Mouse (Mus musculus): ENCODE measurements at regions not wholly inside any gene's neighbourhood (a gene's known extent, or its start where the extent isn't known, plus 50 kb on each side); places are given as distances from the start of the nearest gene placed in this dataset.

DNA sequence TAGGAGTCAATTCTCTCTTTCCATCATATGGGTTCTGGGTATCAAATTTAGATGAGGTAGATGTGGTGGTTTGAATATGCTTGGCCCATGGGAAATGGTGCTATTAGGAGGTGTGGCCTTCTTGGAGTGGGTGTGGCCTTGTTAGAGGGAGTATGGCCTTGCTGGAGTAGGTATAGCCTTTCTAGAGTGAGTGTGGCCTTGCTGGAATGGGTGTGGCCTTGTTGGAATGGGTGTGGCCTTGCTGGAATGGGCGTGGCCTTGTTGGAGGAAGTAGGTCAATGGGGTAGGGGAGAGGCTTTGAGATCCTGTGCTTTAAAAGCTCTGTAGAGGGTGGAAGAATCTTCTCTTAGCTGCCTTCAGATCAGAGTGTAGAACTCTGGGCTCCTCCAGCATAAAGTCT is 157.8 kb upstream of the Foxn2 start:
- intact Hi-C loops (cut with DNase I; ENCODE audit: low total_unique reads): no loop called here
- no peak for DNase-seq

DNA sequence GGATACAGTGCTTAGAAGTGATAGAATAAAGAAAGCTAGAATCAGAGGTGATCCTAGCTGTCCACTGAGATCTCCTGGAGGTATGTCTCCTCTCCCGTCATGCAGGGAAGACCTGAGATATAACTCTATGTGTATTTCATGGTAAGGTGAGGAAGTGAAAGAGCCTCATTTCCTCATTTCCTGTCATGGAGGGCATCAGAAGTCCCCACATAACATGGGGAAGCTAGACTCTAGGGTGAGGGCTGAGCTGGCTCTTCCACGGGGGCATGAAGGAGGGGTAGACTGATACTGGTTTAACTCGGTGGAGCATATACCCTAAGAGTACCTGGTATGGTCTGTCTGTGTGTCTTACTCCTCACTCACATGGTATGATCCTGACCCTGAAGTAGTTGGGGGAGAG is 156.0 kb upstream of the Foxn2 start:
- intact Hi-C loops (cut with DNase I; ENCODE audit: low total_unique reads): no loop called here

DNA sequence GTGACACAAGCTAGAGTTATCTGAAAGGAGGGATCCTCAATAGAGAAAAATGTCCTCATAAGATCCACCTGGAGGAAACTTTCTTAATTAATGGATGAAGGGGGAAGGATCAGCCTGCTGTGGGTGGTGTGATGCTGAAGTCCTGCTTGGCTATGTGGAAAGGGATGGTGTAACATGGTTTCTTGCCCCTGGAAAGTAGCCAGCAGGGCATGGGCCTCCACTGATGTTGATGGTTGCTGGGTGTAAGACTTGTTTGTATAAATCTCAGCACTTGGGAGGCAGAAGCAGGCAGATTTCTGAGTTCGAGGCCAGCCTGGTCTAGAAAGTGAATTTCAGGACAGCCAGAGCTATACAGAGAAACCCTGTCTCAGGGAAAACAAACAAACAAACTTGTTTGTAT is 152.7 kb upstream of the Foxn2 start:
- no peak for DNase-seq
- intact Hi-C loops (cut with DNase I; ENCODE audit: low total_unique reads): no loop called here

More for the DNA sequence above, 156.0 kb upstream of the Foxn2 start:
- DNase-seq: no peak

DNA sequence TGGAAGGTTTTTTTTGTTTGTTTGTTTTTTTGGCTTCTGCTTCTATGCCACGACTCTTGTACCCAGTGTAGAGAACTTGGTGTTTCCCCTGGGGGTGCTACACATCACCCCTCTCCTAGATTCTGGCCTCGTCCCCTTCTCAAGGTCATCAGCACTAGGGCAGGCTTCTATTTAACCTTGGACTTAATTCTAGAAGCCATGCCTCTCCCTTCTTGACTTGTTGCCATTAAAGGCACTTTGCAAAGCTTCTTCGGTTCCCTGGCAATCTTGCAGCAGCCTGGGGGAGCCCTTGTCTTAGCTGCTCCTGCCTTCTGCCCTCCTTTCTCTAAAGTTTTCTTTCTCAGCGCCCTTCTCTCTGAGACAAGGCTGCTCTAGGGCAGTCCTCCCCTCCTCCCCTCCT is 143.0 kb upstream of the Foxn2 start:
- DNase-seq: no peak

DNA sequence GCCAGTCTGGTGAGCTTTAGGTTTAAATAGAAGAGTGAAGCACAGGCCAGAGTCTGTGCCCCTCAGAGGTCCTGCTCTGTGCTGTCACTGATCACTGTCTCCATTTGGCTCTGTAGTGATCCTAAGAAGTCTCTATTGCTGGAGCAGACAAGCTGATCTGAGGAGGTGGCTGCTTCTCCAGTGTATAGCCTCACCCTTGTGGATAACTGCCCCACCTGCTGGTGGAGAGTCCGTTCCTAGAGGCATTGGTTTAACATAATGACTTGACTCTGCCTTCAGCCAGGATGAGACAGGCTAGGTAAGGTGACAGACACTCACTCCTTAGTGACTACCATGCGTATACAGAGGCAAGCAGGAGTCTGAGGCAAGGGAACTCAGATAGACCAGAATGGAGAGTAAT is 136.5 kb upstream of the Foxn2 start:
- DNase-seq: peak; percentile 32
- intact Hi-C loops (cut with DNase I; ENCODE audit: low total_unique reads): no loop called here

More for the DNA sequence above, 143.0 kb upstream of the Foxn2 start:
- intact Hi-C loops (cut with DNase I; ENCODE audit: low total_unique reads): no loop called here

DNA sequence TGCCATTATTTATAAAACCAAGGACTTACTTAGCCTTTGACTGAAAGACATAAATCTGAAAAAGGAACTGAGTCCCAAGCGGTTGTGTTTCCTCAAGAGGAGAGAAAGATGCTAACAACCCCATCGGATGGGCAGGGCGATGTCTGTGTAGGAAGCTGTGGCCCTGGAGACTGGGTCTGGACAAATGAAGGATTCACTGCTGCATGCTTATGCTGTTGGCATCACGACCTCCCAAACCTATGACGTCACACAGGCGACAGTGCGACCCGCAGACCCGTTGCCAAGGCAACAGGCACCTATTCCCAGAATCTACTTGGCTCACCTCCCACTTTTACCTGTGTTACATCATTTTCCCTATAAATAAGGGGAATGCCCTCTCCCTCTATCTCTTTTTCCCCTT is 135.3 kb upstream of the Foxn2 start:
- intact Hi-C loops (cut with DNase I; ENCODE audit: low total_unique reads): no loop called here

DNA sequence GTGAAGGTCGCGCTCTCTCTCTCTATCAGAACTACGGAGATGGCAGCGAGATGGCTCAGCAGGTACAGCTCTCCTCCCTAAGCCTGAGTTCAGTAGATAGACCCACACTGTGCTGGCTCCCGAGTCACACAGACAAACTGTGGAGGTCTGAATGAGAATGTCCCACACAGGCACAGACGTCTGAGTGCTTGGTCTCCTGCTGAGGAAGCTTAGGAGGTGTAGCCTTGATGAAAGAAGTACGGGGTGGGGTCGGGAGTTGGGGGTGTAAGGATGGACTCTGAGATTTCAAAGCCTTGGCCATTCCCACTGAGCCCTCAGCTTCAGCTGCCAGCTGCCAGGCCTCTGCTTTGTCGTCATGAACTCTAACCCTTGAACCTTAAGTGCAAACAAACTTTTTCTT is 134.2 kb upstream of the Foxn2 start:
- DNase-seq: no peak
- intact Hi-C loops (cut with DNase I; ENCODE audit: low total_unique reads): no loop called here

More for the DNA sequence above, 135.3 kb upstream of the Foxn2 start:
- DNase-seq: no peak

DNA sequence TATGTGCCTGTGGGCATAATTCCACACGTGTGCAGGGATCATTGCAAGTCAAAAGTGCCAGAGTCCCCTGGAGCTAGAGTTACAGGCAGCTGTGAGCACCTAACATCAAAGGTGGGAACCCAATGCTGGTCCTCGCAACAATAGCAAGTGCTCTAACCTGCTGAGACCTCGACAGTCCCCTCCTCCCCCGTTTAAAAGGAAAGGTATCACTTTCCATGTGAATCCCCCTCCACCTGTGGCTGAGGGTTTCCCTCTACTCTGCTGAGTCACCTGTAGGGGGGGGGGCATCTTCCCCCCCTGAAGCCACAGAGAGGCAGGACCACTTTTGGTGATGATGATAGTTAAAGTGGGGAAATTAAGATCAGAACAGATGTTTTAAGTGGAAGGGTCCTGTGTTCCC is 133.4 kb upstream of the Foxn2 start:
- no peak for DNase-seq
- intact Hi-C loops (cut with DNase I; ENCODE audit: low total_unique reads): no loop called here

DNA sequence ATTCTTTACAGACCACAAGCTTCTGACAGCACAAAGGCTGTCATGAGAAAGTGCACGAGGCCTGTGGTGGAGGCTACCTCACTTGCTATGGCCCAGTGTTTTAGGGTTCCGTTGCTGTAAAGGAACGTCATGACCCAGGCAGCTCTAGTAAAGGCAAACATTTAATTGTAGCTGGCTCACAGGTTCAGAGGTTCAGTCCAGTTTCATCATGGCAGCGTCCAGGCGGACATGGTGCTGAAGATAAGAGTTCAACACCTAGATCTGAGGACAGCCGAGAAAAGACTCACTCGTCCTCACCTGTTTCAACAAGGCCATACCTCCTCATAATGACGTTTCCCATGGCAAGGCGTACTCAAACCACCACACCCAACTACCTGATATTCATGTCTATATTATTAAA is 132.7 kb upstream of the Foxn2 start:
- intact Hi-C loops (cut with DNase I; ENCODE audit: low total_unique reads): no loop called here

DNA sequence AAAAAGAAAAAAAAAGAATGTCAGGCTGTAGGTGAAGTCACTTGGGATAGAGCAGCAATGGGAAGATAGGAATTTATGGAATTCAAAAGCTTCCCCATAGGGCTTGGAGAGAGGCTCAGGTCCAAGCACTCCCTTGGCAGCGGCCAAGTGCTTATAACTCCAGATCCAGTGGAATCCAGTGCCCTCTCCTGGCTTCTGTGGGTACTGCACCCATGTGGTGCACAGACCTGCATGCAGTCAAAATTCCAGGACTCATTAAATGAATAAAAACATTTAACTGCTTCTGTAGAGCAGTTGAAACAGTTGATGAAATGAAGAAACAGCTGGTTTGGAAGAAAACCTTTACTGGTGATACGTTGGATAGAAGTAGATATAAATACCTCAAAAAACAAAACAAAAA is 127.6 kb upstream of the Foxn2 start:
- intact Hi-C loops (cut with DNase I; ENCODE audit: low total_unique reads): no loop called here
- DNase-seq: no peak

More for the DNA sequence above, 132.7 kb upstream of the Foxn2 start:
- no peak for DNase-seq

DNA sequence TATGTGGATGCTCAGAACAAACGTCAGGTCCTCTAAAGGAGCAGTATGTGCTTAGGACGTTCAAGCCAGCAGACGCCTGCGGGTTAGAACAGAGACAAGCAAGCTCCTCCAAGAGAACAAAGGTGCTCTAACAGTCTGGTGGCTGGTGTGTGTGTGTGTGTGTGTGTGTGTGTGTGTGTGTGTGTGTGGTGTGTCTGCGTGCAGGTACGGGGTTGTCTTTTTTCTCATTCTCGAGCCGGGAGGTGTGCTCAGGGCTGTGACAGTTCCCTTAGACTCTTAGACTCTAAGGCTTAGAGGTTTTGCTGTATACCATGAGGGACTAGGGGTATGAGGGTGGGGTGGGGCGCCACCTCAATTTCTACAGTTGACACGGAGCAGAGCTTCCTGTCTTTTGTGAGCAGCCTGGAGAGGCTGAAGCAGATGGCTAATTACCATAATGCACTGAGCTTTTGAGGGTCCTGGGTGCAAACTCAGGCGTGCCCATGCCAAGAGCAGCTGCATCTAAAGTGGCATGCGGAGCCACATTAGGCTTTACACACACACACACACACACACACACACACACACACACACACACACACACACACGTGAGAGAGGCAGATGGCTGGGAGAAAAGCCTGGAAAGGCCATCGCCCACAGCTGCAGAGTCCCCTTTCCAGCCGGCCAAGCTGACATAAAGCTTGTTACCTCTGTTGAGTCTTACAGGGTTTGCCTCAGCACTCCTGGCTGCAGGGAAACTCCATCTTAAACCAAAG is 124.1 kb upstream of the Foxn2 start:
- intact Hi-C loops (cut with DNase I; ENCODE audit: low total_unique reads): no loop called here
- DNase-seq: peak; percentile 13

DNA sequence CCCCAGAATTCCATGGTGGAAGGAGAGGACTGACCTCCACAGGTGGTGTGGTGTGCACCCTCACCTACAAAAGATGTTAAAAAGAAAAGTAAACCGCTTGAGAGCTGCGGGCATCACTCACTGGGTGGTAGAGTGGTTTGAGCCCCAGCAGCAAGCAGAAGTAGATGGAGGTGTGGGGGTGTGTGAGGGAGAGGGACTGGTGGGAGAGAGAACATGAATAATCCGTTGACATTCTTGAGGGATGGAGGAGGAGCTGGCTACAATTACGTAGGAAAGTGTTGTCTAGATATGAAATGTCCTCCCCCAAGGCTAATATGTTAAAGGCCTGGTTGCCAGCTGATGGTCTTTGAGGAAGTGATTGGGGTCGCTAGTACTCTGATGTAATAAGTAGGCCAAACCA is 123.2 kb upstream of the Foxn2 start:
- intact Hi-C loops (cut with DNase I; ENCODE audit: low total_unique reads): no loop called here
- no peak for DNase-seq

DNA sequence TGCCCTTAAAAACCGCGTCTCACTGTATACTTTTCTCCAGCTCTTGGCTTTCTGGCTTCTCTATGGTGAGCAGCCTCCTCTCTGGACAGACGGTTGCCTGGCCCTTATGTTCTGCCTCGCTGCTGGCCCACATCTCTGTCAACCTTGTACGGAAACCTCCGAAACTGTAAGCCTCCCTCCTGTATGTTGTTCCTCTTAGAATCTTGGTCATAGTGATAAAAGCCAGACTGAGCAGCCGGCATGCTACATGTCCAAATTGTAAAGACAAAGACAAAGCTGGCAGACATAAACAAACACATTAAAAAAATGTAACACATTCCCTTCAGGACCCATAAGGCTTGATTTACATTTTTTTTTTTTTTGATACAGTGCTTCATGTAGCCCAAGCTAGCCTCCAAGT is 122.7 kb upstream of the Foxn2 start:
- intact Hi-C loops (cut with DNase I; ENCODE audit: low total_unique reads): no loop called here
- DNase-seq: no peak

DNA sequence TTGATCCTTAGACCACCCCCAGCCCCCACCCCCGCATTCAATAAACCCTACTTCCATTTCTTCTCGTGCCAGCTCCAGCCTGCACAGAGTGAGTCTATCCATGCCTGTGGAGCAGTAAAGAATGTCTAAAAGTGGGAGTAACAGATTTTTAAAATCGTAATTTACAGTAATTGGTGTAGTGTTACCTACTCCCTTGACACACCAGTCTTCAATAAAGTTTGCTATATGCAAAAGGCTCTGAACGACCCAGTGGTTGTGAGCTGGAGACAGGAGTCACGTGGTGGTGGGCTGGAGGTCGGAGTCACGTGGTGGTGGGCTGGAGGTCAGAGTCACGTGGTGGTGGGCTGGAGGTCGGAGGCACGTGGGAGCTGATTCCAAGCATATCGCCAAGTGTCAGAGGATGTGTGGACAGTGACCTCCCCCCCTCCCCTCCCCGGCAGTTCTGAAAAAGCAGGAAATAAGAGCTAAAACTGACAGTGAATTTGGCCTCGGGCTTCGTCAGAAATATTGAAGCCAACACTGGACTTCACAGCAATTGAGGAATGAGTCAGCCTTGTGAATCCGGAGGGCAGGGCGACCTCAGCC is 122.2 kb upstream of the Foxn2 start:
- peak; percentile 29 for DNase-seq
- intact Hi-C loops (cut with DNase I; ENCODE audit: low total_unique reads): no loop called here

DNA sequence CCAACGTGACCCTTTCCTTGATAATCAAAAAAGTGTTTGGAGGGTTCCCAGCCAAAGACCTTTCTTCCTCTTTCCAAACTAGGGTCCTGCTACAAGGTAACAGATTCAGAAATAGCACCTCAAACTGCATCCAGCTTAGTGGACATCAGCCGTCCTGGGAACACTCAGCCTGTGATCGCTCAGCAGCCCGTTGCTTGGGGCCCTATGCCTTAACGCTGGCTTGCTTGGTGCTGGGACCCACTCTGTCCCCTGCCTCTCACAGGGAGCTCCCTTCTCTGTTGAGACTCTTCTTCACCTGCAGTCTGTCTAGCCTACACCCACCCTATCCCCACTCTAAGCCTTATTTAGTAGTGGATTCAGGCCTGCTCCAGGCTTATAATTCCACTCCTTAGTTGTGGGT is 121.6 kb upstream of the Foxn2 start:
- intact Hi-C loops (cut with DNase I; ENCODE audit: low total_unique reads): no loop called here
- DNase-seq: no peak

DNA sequence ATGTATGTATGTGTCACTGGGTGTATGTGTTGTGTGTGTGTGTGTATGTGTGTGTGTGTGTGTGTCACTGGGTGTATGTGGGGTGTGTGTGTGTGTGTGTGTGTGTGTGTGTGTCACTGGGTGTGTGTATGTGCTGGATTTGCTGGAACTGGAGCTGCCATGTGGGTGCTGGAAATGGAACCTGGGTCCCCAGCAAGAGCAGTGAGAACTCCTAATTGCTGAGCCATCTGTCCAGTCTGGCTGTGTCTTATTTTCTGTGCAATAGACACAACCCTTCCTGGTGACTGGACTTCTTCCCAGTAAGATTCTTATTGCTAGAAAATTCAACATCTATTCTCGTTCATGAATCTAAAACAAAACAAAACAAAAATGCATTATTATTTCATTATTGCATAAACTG is 119.8 kb upstream of the Foxn2 start:
- no peak for DNase-seq
- intact Hi-C loops (cut with DNase I; ENCODE audit: low total_unique reads): loop anchor here (10.0 kb wide), 1 partner anchor 204 kb away; no protein-coding TSS in a partner anchor

DNA sequence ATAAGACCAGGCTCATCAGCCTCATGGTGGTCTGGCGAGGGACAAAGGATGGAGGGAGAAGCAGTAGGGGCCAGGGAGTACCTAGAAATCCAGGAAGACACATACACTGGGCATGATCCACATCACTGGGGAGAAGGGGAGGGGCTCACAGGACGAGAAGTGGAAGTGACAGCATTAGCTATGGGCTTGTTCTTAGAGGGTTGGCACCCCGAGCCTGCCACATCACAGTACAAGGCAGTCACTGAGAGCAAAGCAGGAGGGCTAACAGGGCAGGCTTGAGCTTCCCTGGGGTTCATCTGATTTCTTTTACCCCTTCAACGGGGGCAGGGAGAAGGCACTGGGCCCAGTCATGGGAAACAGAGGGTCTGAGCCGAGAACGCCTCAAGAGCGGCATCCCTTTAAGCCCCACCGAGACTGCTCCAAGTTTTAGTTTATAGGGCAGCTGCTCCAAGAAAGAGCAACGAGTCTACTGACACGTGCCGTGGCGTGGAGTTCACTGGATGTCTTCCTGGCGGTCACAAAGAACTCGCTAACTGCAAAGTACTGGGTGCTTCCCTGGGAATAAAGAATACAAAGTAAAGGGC is 115.1 kb upstream of the Foxn2 start:
- intact Hi-C loops (cut with DNase I; ENCODE audit: low total_unique reads): loop anchor here (10.0 kb wide), 1 partner anchor 199 kb away; no protein-coding TSS in a partner anchor
- DNase-seq: no peak

DNA sequence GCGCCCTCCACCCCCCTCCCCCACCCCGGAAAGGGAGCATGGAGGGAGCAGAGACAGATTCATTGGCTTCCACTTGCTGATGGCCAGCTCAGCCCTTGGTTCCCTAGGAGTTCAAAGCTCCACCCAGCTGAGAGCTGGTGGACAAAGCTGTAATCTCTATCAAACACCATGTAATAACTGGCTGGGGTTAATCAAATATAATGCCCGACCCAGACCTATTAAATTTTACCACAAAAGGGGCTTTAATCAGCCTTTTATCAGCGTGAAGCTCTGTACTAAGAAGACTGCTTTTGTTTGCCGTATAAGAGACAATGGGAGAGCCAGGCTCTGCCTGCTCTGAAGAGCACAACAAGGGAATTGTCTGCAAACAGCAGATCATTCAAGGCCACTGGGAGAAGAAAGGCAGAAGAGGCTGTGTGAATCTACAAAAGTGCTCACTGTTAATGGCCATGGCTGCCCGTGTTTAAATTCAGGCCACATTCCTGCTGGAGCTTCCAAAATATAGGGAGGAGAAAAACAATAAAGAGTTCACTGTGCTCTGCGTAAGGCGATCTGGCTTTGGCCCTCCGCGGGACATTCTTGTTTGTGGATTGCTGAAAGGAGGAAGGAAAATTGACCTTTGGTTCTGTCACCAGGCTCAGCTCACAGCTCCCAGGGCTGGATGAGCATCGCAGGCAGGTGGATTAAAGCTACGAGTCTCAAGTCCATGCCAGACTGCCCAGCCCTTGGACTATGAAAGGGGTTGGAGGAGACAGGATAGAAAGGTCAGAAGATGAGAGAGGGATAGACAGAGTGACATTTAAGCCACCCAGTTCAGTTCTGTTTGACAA is 114.4 kb upstream of the Foxn2 start:
- peak; percentile 10 for DNase-seq
- intact Hi-C loops (cut with DNase I; ENCODE audit: low total_unique reads): loop anchor here (10.0 kb wide), 1 partner anchor 199 kb away; no protein-coding TSS in a partner anchor

DNA sequence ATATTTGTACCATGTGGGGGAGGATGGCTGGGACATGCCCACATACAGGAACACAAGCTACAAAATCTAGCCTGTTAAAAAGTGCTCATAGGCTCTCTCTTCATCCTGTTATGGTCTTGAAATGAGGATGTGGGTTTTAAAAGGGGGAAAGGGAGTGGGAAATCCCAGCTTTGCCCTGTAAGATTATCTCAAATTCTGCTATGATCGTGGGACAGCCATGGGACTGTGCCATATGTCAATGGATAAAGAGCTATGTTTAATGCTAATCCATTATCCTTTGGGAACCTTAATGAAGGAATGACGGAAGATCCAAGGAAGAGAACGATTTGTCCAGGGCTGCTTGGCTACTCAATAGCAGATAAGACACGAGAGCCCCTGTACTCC is 113.8 kb upstream of the Foxn2 start:
- DNase-seq: no peak
- intact Hi-C loops (cut with DNase I; ENCODE audit: low total_unique reads): loop anchor here (10.0 kb wide), 1 partner anchor 198 kb away; no protein-coding TSS in a partner anchor

DNA sequence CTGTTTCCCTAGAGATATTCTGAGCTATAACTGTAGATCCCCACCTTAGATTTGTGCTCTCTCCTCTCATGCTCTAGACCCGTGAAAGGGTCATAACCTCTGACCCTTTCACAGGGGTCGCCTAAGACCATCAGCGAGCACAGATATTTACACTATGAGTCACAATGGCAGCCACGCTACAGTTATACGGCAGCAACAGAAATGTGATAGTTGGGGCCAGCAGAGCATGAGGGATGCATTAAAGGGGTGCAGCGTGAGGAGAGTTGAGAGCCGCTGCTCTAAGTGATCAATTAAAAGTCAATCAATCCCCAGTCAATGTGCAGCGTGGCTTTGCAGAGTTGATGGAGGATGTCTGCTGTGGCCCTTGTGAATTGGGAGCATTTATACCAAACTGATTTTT is 112.7 kb upstream of the Foxn2 start:
- no peak for DNase-seq
- intact Hi-C loops (cut with DNase I; ENCODE audit: low total_unique reads): loop anchor here (10.0 kb wide), 1 partner anchor 197 kb away; no protein-coding TSS in a partner anchor

All from gastrocnemius, postnatal 14 days (tissue).